Mouse (Mus musculus): ENCODE measurements around the gene Camk2g. TPM values are rescaled to one million over a fixed set of nuclear protein-coding genes. Genes with fewer than 3 reads are reported as not detected.
A peak's percentile ranks its signal among the peaks of the same experiment; 100 is the strongest.

Gene Camk2g
- polyA plus RNA-seq, 1 experiment from 2014 or later: 4.1 TPM

DNA sequence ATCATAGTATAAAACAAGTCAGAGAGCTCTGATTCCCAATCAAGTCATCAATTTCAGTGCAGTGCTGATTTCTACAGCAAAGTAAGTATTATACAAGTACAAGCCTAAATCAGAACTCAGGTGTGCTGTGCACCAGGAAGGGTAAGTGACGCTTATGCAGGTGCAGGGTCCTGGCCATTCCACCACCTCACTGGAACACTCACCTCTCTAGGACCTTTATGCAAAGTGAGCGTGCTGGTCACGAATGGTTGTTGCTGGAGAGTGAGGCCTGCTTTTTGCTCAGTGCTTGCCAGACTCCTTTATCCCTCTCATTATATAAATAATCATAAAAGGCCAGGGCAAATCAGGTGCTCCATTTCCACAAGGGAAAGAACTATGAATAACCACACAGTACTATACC lies 93.5 kb downstream of the Camk2g start:
- Histone ChIP-seq H3K27me3 (ENCODE audit: control insufficient read depth, insufficient read depth, low read depth, low read length) (no peaks in the 10 kb centered on the region), H3K9me3 (replicated peaks; ENCODE audit: control insufficient read depth, low read length) (no peaks in the 10 kb centered on the region), H3K36me3 (ENCODE audit: control insufficient read depth, insufficient read depth) (no peaks in the 10 kb centered on the region), H3K4me1 (ENCODE audit: control insufficient read depth, low read depth, low read length) (peaks cover 50% of the 10 kb centered on the region), H3K4me2 (ENCODE audit: low read depth, low read length) (no peak overlapping the region), H3K9ac (ENCODE audit: low read depth, low read length) (no peak overlapping the region), H3K27ac (ENCODE audit: low read length) (no peak overlapping the region), H3K4me3 (ENCODE audit: low read depth, low read length) (no peak overlapping the region)
- no peak for ATAC-seq (ENCODE audit: low read depth)
- WGBS (ENCODE audit: insufficient replicate concordance): 81% methylated on average over 3 of the region's 3 CpGs

DNA sequence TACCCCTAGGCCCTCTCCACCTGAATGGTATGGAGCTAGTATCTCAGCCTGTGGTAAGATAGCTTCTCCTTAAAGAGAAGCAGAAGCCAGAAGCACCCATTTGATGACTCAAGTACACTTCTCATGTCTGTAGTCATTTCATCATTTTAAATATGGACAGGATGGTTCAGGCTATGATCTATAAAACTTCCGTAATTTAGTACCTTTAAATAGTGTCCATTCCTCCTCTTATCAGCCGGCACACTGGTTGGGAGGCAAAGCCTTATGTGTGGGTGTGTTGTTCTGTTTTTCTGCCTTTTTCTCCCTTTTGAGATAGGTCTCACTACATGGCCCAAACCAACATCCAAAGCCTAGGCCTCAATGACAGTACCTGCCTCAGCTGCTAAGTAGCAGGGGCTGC lies 95.4 kb downstream of the Camk2g start:
- Histone ChIP-seq H3K4me2 (ENCODE audit: low read depth, low read length) (no peak overlapping the region), H3K9ac (ENCODE audit: low read depth, low read length) (no peak overlapping the region), H3K9me3 (replicated peaks; ENCODE audit: control insufficient read depth, low read length) (no peaks in the 10 kb centered on the region), H3K4me1 (ENCODE audit: control insufficient read depth, low read depth, low read length) (peaks cover 51% of the 10 kb centered on the region), H3K36me3 (ENCODE audit: control insufficient read depth, insufficient read depth) (peaks cover 3% of the 10 kb centered on the region), H3K27me3 (ENCODE audit: control insufficient read depth, insufficient read depth, low read depth, low read length) (no peaks in the 10 kb centered on the region), H3K4me3 (ENCODE audit: low read depth, low read length) (no peak overlapping the region), H3K27ac (ENCODE audit: low read length) (0 out of 2 replicates have a peak overlapping the region, but pooled peaks have one; percentile 8)
- no peak for ATAC-seq (ENCODE audit: low read depth)
- WGBS (ENCODE audit: insufficient replicate concordance): 36% methylated on average over 2 of the region's 2 CpGs

DNA sequence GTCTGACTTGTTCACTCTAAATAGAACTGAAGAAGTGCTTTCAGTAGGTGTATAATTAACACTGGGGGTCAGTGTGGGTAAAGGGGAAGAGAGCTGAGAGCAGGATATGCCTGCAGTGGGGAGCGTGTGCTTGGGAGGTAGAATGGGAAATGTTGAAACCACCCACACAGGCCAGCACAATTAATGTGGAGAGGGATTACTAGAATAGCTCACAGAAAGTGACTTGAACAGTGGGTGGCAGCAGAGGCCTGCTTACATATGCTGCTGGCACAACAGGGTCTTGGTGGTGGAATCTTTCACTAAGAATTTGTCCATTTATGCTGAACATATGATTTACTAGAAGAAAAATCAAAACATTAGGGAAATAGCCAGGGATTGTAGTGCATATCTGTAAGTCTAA lies 96.9 kb downstream of the Camk2g start:
- H3K9me3 ChIP-seq (replicated peaks; ENCODE audit: control insufficient read depth, low read length): no peaks in the 10 kb centered on the region
- H3K27me3 ChIP-seq (ENCODE audit: control insufficient read depth, insufficient read depth, low read depth, low read length): no peaks in the 10 kb centered on the region
- H3K4me3 ChIP-seq (ENCODE audit: low read depth, low read length): peak overlapping the region; percentile 4; the same call in 1 of the 2 replicates
- WGBS (ENCODE audit: insufficient replicate concordance): 45% methylated on average over 1 of the region's 1 CpGs
- ATAC-seq (ENCODE audit: low read depth): no peak
- H3K4me1 ChIP-seq (ENCODE audit: control insufficient read depth, low read depth, low read length): peaks cover 49% of the 10 kb centered on the region
- 0 out of 2 replicates have a peak overlapping the region, but pooled peaks have one; percentile 7 for H3K27ac ChIP-seq (ENCODE audit: low read length)
- H3K9ac ChIP-seq (ENCODE audit: low read depth, low read length): no peak overlapping the region
- H3K4me2 ChIP-seq (ENCODE audit: low read depth, low read length): peak overlapping the region; percentile 87
- peaks cover 15% of the 10 kb centered on the region for H3K36me3 ChIP-seq (ENCODE audit: control insufficient read depth, insufficient read depth)

DNA sequence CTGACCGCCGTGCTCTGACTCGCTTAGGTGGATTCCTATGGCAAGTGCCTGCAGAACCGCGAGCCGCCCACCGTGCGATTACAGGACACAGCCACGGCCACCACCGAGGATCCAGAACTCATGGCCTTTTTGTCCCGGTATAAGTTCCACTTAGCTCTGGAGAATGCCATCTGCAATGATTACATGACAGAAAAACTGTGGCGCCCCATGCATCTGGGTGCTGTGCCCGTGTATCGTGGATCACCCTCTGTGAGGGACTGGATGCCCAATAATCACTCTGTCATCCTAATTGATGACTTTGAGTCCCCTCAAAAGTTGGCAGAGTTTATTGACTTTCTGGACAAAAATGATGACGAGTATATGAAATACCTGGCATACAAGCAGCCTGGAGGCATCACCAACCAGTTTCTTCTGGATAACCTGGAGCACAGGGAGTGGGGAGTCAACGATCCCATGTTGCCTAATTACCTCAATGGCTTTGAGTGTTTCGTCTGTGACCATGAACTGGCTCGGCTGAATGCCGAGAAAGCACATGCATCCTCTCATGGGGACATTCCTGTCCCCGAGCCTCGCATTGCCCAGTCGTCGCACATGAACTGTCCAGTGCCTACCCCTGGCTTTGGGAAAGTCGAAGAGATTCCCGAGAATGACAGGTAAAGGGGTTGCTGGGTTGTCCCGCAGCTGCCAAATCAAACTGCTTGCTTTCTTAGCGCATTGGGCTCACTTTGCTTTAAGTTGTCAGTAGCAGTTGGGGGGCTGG lies 97.9 kb downstream of the Camk2g start:
- Histone ChIP-seq H3K36me3 (ENCODE audit: control insufficient read depth, insufficient read depth) (peaks cover 24% of the 10 kb centered on the region), H3K4me2 (ENCODE audit: low read depth, low read length) (peak overlapping the region; percentile 87), H3K4me3 (ENCODE audit: low read depth, low read length) (peak overlapping the region; percentile 93), H3K4me1 (ENCODE audit: control insufficient read depth, low read depth, low read length) (peaks cover 40% of the 10 kb centered on the region), H3K9me3 (replicated peaks; ENCODE audit: control insufficient read depth, low read length) (no peaks in the 10 kb centered on the region), H3K9ac (ENCODE audit: low read depth, low read length) (peak overlapping the region; percentile 92), H3K27ac (ENCODE audit: low read length) (peak overlapping the region; percentile 95), H3K27me3 (ENCODE audit: control insufficient read depth, insufficient read depth, low read depth, low read length) (no peaks in the 10 kb centered on the region)
- 23% methylated on average over 27 of the region's 27 CpGs for WGBS (ENCODE audit: insufficient replicate concordance)
- ATAC-seq (ENCODE audit: low read depth): no peak

DNA sequence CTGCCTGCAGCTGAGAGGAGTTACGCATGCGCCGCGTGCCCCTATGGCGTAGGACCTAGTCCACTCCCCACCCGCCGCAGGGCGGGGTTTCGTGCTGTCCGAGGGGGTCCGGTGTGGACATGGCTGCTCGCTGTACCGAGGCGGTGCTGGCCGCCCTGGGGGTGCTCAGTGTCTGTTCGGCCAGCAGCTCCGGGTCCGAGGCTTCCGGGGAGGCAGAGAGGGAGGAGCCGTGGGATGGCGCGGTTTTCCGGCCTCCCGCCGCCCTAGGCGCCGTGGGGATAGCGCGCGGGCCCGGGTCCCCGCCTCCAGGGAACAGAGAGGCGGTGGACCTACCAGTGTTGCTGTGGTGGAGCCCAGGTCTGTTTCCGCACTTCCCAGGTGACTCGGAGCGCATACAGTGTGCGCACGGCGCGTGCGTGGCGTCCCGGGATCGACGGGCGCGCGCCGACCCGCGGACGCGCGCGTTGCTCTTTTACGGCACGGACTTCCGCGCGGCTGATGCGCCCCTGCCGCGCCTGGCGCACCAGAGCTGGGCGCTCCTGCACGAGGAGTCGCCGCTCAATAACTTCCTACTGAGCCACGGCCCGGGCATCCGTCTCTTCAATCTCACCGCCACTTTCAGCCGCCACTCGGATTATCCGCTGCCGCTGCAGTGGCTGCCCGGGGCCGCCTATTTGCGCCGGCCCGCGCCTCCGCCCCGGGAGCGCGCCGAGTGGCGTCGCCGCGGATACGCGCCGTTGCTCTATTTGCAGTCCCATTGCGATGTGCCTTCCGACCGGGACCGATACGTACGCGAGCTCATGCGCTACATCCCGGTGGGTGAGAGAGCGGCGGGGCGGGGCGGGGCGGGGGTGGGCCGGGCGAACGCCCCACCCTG lies 98.8 kb downstream of the Camk2g start, which contains the start of gene Fut11:
Gene Fut11, plus strand, starts transcription at position 85 of the 877 bp plus-strand sequence.
- no peaks in the 10 kb centered on the region for H3K9me3 ChIP-seq (replicated peaks; ENCODE audit: control insufficient read depth, low read length)
- H3K9ac ChIP-seq (ENCODE audit: low read depth, low read length): peak within 1 kb of the TSS; percentile 92
- peaks cover 40% of the 10 kb centered on the region for H3K4me1 ChIP-seq (ENCODE audit: control insufficient read depth, low read depth, low read length)
- peak within 1 kb of the TSS; percentile 95 for H3K27ac ChIP-seq (ENCODE audit: low read length)
- WGBS (ENCODE audit: insufficient replicate concordance): under 1% methylated on average over 109 of the region's 111 CpGs
- peak within 1 kb of the TSS; percentile 93 for H3K4me3 ChIP-seq (ENCODE audit: low read depth, low read length)
- H3K4me2 ChIP-seq (ENCODE audit: low read depth, low read length): peak within 1 kb of the TSS; percentile 87
- peaks cover 29% of the 10 kb centered on the region for H3K36me3 ChIP-seq (ENCODE audit: control insufficient read depth, insufficient read depth)
- no peaks in the 10 kb centered on the region for H3K27me3 ChIP-seq (ENCODE audit: control insufficient read depth, insufficient read depth, low read depth, low read length)
- peak; percentile 82 for ATAC-seq (ENCODE audit: low read depth)

DNA sequence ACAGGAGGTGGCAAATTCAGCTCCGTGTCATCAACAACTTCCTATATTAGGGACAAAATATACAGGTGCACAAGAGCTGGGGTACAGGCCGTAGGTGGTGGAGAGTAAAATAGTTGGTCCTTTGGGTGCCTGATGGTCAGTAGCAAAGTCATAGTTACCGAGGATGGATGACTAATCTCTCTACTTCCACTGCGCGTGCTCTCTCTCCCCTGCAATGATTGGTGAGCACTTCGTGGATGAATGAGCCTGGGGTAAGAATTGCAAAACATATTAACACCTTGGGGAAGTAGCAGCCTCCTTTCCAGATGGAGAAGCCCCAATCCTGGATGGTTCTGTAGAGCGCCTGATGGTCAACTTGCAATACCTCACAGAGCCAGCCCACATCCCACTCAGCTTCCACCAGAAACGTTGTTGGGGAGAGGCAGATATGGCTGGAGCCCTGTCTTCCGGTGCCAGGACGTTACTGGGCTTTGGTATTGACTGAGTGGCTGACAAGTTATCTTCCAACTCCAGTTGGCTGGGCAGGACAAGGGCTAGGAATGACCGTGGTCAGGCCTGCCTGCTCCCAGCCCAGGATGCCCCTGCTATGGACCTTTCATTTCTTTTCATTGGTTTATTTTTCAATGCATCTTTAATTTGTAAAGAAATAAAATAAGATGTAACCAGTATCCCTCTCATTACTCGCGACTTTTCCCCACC lies 99.6 kb downstream of the Camk2g start:
- Histone ChIP-seq H3K27me3 (ENCODE audit: control insufficient read depth, insufficient read depth, low read depth, low read length) (no peaks in the 10 kb centered on the region), H3K4me2 (ENCODE audit: low read depth, low read length) (peak overlapping the region; percentile 87), H3K4me1 (ENCODE audit: control insufficient read depth, low read depth, low read length) (peaks cover 40% of the 10 kb centered on the region), H3K36me3 (ENCODE audit: control insufficient read depth, insufficient read depth) (peaks cover 36% of the 10 kb centered on the region), H3K27ac (ENCODE audit: low read length) (peak overlapping the region; percentile 95), H3K9ac (ENCODE audit: low read depth, low read length) (peak overlapping the region; percentile 92), H3K9me3 (replicated peaks; ENCODE audit: control insufficient read depth, low read length) (no peaks in the 10 kb centered on the region), H3K4me3 (ENCODE audit: low read depth, low read length) (peak overlapping the region; percentile 93)
- no peak for ATAC-seq (ENCODE audit: low read depth)
- WGBS (ENCODE audit: insufficient replicate concordance): 41% methylated on average over 13 of the region's 13 CpGs

DNA sequence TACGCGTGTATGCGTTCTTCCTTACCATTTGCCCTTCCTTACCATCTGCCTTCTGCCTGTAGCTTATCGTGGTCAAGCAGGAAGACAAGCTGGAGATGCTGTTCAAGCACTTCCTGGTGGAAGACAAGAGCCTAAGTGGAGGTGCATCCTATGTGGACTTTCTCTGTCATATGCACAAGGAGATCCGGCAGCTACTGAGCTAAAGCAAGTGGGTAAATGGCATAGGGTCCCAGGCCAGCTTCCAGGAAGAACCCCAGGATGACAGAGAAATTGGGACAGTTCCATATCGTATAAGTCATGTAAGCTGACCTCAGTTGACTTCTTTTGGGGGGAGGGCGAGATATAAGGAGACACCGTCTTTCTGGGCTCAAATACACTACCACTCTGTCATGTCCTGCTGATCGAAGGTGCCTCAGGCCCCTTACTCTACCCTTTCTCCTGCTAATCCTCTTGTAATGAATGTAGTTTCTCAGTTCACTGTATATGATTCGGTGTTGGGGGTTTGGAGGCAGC lies 100.2 kb downstream of the Camk2g start:
- no peak for ATAC-seq (ENCODE audit: low read depth)
- H3K27ac ChIP-seq (ENCODE audit: low read length): no peak overlapping the region; the same call in 1 of the 2 replicates
- peaks cover 36% of the 10 kb centered on the region for H3K4me1 ChIP-seq (ENCODE audit: control insufficient read depth, low read depth, low read length)
- no peak overlapping the region for H3K4me2 ChIP-seq (ENCODE audit: low read depth, low read length)
- H3K9ac ChIP-seq (ENCODE audit: low read depth, low read length): no peak overlapping the region
- H3K9me3 ChIP-seq (replicated peaks; ENCODE audit: control insufficient read depth, low read length): no peaks in the 10 kb centered on the region
- H3K27me3 ChIP-seq (ENCODE audit: control insufficient read depth, insufficient read depth, low read depth, low read length): no peaks in the 10 kb centered on the region
- H3K36me3 ChIP-seq (ENCODE audit: control insufficient read depth, insufficient read depth): peaks cover 42% of the 10 kb centered on the region
- no peak overlapping the region for H3K4me3 ChIP-seq (ENCODE audit: low read depth, low read length)
- WGBS (ENCODE audit: insufficient replicate concordance): 75% methylated on average over 10 of the region's 10 CpGs

DNA sequence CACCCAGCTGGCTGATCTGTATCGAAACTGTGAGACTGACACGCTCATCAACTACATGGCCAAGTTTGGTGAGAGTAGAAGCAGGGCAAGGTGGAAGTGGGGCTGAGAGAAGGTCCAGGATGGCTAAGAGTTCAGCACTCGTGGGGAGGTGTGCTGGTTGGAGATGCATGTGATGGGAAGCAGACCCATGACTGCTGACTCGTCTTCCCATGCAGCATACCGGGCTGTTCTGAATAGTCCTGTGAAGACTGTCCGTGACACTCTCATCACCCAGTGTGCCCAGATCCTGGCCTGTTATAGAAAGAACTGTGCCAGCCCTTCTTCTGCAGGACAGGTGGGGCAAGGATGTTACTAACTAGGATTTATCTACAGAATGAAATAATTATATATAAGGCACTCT lies 102.1 kb downstream of the Camk2g start:
- H3K4me3 ChIP-seq (ENCODE audit: low read depth, low read length): no peak overlapping the region
- no peak for ATAC-seq (ENCODE audit: low read depth)
- H3K9me3 ChIP-seq (replicated peaks; ENCODE audit: control insufficient read depth, low read length): no peaks in the 10 kb centered on the region
- peaks cover 18% of the 10 kb centered on the region for H3K4me1 ChIP-seq (ENCODE audit: control insufficient read depth, low read depth, low read length)
- no peaks in the 10 kb centered on the region for H3K27me3 ChIP-seq (ENCODE audit: control insufficient read depth, insufficient read depth, low read depth, low read length)
- no peak overlapping the region for H3K9ac ChIP-seq (ENCODE audit: low read depth, low read length)
- no peak overlapping the region for H3K4me2 ChIP-seq (ENCODE audit: low read depth, low read length)
- 85% methylated on average over 6 of the region's 6 CpGs for whole genome bisulfite sequencing (ENCODE audit: insufficient replicate concordance)
- no peak overlapping the region for H3K27ac ChIP-seq (ENCODE audit: low read length)
- peaks cover 54% of the 10 kb centered on the region for H3K36me3 ChIP-seq (ENCODE audit: control insufficient read depth, insufficient read depth)
